Mouse (Mus musculus) liver, adult 2 months (tissue): ENCODE data around the gene Neto2. TPM values are rescaled to one million over a fixed set of nuclear protein-coding genes. Genes with fewer than 3 reads are reported as not detected.

Experiments
- DNase-seq: peaks from one replicate; pipeline ENCODE4 v3.0.0-alpha.2; 2011; ENCODE audit warnings: low read depth, low spot score; ENCODE audit errors: extremely low read depth
- H3K27ac ChIP-seq: fragments of 200-500 bp; replicated peaks from 2 replicates; pipeline ENCODE4 v1.5.1; 2012; ENCODE audit warnings: low read depth, mild to moderate bottlenecking, control low read depth, inconsistent platforms, low read length; ENCODE audit not compliant: insufficient read depth
- H3K27me3 ChIP-seq: fragments of 200-500 bp; 2 replicates; pipeline ENCODE4 v1.6.1; 2012; ENCODE audit warnings: mild to moderate bottlenecking, moderate library complexity, low read length, inconsistent platforms; ENCODE audit not compliant: control insufficient read depth, insufficient read depth
- H3K36me3 ChIP-seq: fragments of 200-500 bp; 2 replicates; pipeline ENCODE4 v1.6.1; 2012; ENCODE audit warnings: low read length, inconsistent platforms; ENCODE audit not compliant: control insufficient read depth, insufficient read depth
- H3K4me1 ChIP-seq: fragments of 200-500 bp; 2 replicates; pipeline ENCODE4 v1.6.1; 2011; ENCODE audit warnings: low read length; ENCODE audit not compliant: control insufficient read depth, insufficient read depth
- H3K4me3 ChIP-seq: fragments of 200-500 bp; 2 replicates; pipeline ENCODE4 v1.5.1; 2011; ENCODE audit warnings: low read depth, mild to moderate bottlenecking, control low read depth, low read length, moderate library complexity; ENCODE audit not compliant: insufficient read depth
- H3K79me2 ChIP-seq: fragments of 200-500 bp; 2 replicates; pipeline ENCODE4 v1.6.1; 2012; ENCODE audit warnings: inconsistent platforms, mild to moderate bottlenecking, low read length, moderate library complexity; ENCODE audit not compliant: control insufficient read depth, insufficient read depth
- H3K9ac ChIP-seq: fragments of 200-500 bp; 2 replicates; pipeline ENCODE4 v1.6.1; 2012; ENCODE audit warnings: low read depth, mild to moderate bottlenecking, control low read depth, inconsistent platforms, low read length
- CTCF ChIP-seq: fragments of 200-500 bp; IDR thresholded peaks from 2 replicates; pipeline ENCODE4 v1.5.1; 2011; ENCODE audit warnings: low read depth, low read length, control low read depth
- POLR2A ChIP-seq: fragments of 200-500 bp; IDR thresholded peaks from 2 replicates; pipeline ENCODE4 v1.6.1; 2011; ENCODE audit warnings: low read length, control low read depth; ENCODE audit not compliant: insufficient read depth; ENCODE audit errors: extremely low read depth
- WGBS: fragments of 180-500 bp; shearing (Covaris S2); methylation state at CpG from one replicate; pipeline ENCODE4 v1.1.7; 2018; 5-methylcytosine and 5-hydroxymethylcytosine counted together
- polyA plus RNA-seq: library from polyadenylated mRNA; depleted of rRNA; stranded (reverse); fragments of >200 nt; gene quantifications from 2 replicates; pipeline ENCODE4 v1.2.3, GENCODE M21; 2012; rRNA removed
- total RNA-seq: library from RNA; depleted of rRNA; stranded (reverse); fragments of >200 nt; gene quantifications from 2 replicates; pipeline ENCODE4 v1.2.3, GENCODE M21; 2014; rRNA removed

Gene Neto2
- total RNA-seq = 0.18 and 0.20 TPM in 2 replicates
- polyA plus RNA-seq = 0.02 TPM in 2 replicates

DNA sequence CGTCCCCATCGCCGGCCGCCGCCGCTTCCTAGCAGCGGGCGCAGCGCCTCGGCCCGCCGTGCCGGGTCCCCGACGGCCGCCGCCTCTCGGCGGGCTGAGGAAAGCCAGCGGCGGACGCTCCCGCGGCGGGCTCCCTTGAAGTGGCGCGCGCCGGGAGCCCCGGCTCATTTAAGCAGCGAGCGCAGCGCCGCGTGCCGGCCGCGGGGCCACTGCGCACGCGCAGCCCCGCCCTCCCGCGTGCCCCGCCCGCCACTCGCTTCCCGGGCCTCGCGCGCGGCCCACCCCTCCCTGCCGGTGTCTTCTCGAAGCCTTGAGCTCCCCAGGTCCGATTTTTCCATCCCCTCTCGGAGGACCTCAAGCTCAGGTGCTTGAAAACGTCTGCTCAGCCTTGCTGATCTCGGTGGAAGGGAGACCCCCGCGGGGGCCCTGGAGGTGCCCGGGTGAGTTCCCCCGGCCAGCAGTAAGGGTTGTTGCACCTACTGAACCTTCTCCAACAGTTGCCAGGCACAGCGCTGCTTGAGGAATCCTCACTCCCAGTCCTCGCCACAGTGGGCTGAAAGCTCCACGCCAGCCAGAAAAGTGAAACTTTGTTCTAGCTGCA, at the start of gene Neto2:
Neto2 (minus strand) TSS at position 174 of the 601 bp plus-strand sequence.
- no peak for TF ChIP-seq POLR2A
- no peak; the same call in 1 of the 2 replicates for TF ChIP-seq CTCF
- no peak within 1 kb of the TSS for H3K27ac ChIP-seq
- WGBS = 9% methylated on average over 47 of the region's 65 CpGs
- peak within 1 kb of the TSS; percentile 56 for H3K4me3 ChIP-seq
- H3K36me3 ChIP-seq = no peaks in the 10 kb centered on the region
- DNase-seq = no peak
- H3K9ac ChIP-seq = peak within 1 kb of the TSS; percentile 44
- H3K4me1 ChIP-seq = no peaks in the 10 kb centered on the region
- H3K79me2 ChIP-seq = no peaks in the 10 kb centered on the region
- peaks cover 14% of the 10 kb centered on the region for H3K27me3 ChIP-seq

DNA sequence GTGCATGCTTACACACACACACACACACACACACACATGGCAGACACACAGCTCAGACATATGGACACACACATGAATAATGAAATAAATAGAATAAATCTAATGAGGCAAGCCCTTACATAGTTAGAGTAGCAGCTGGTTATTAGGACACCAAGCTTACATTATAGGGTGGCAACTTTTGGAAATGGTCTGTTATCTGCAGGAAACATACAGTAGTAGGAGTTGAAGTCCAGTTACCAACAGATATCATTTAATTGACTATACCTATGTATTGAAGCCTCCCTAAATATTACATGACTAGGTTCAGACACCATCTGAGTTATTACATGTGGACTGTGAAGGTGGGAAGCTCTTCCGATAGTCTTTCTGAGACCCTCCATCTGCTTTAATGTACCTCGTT, 44.3 kb upstream of the Neto2 start:
- Histone ChIP-seq H3K36me3 (peaks cover 6% of the 10 kb centered on the region; the same call in 1 of the 2 replicates), H3K27me3 (no peaks in the 10 kb centered on the region), H3K27ac (no peak overlapping the region), H3K79me2 (no peaks in the 10 kb centered on the region), H3K4me1 (no peaks in the 10 kb centered on the region), H3K9ac (no peak overlapping the region), H3K4me3 (no peak overlapping the region)
- TF ChIP-seq CTCF = no peak
- TF ChIP-seq POLR2A = no peak
- 100% methylated on average over 2 of the region's 2 CpGs for WGBS
- DNase-seq = no peak

DNA sequence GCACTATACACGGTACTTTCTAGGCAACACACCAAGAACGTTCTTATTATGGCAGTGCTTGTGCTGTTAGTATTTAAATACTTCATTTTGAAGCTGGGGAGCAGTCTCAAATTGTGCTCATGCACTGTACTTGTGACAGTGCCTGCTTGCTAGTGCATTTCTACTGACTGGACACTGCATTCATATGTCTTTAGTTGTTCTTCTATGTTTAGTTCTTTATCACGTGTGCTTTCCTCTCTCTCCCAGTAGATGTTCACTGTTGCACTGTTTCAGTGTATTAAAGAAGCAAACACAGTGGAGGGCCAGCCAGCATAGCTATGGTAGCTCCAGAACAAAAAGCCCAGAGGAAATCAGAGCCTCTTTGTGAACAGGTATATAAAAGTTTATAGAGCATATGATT, 29.8 kb upstream of the Neto2 start:
- H3K27ac ChIP-seq = no peak overlapping the region
- 90% methylated on average over 3 of the region's 3 CpGs for WGBS
- DNase-seq = no peak

DNA sequence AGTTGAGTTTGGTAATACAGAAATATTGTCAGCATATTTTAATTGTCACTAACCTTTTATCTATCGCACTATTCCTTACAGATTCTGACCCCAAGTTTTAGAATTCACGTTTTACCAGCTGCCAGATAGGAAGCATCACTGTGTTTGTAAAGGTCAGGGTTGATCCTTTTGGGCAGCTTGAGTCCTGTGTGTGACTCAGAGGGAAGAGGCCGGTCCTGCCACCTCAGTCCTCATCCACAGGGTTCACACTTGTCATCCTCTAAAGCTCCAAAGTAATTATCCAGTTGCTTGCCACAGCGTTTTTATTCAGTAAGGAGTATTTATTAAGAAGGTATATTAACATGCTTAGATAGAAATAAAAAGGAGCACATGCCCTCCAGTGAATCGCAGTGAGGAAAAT, 16.5 kb upstream of the Neto2 start:
- H3K79me2 ChIP-seq = no peaks in the 10 kb centered on the region
- H3K27ac ChIP-seq = no peak overlapping the region
- peaks cover 11% of the 10 kb centered on the region for H3K36me3 ChIP-seq
- H3K4me3 ChIP-seq = no peak overlapping the region
- no peak for DNase-seq
- no peak overlapping the region for H3K9ac ChIP-seq
- TF ChIP-seq POLR2A (no peak), CTCF (no peak)
- no peaks in the 10 kb centered on the region for H3K27me3 ChIP-seq
- WGBS = 85% methylated on average over 5 of the region's 5 CpGs
- H3K4me1 ChIP-seq = no peaks in the 10 kb centered on the region

More for the DNA sequence above, 29.8 kb upstream of the Neto2 start:
- Histone ChIP-seq H3K9ac (no peak overlapping the region), H3K4me3 (no peak overlapping the region), H3K4me1 (no peaks in the 10 kb centered on the region), H3K27me3 (no peaks in the 10 kb centered on the region), H3K36me3 (peaks cover 28% of the 10 kb centered on the region), H3K79me2 (no peaks in the 10 kb centered on the region)
- no peak for TF ChIP-seq CTCF
- no peak for TF ChIP-seq POLR2A

DNA sequence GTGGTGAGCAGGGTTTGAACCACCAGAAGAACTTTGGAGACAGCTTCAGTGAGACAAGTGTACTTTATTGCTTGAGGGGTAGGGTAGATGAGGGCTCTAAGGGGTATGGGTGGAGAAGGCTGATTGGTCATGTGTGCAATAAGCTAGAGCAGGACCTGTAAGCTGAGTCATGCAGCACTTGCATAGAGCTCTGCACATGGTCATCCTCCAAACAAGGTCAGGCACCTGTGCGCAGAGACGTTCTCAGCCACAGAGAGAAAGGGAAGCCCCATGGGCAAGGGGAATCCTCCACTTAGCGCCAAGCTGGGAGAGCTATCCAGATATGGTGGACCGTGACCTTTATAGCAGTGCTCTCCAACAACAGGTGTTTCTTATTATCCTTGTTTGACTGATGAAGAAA, 16.0 kb upstream of the Neto2 start:
- no peak overlapping the region for H3K9ac ChIP-seq
- H3K4me1 ChIP-seq = no peaks in the 10 kb centered on the region
- peaks cover 8% of the 10 kb centered on the region for H3K36me3 ChIP-seq
- no peak overlapping the region for H3K4me3 ChIP-seq
- H3K27ac ChIP-seq = no peak overlapping the region
- H3K79me2 ChIP-seq = no peaks in the 10 kb centered on the region
- H3K27me3 ChIP-seq = no peaks in the 10 kb centered on the region
- 92% methylated on average over 4 of the region's 4 CpGs for WGBS
- TF ChIP-seq CTCF = no peak
- no peak for TF ChIP-seq POLR2A
- DNase-seq = no peak

DNA sequence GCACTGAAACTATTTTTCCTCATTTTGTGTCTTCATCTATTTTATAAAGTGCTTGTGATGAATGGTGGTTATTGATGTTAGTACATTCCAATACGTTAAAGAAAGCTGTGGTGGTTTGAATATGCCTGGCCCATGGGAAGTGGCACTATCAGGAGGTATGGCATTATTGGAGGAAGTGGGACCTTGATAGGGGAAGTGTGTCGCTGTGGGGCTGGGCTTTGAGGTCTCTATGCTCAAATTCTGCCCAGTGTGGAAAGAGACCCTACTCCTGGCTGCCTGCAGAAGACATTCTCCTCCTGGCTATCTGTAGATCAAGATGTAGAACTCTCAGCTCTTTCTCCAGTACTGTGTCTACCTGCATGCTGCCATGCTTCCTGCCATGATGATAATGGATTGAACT, 6.3 kb upstream of the Neto2 start:
- 69% methylated on average over 2 of the region's 2 CpGs for WGBS

More for the DNA sequence above, 6.3 kb upstream of the Neto2 start:
- Histone ChIP-seq H3K9ac (no peak overlapping the region), H3K4me3 (no peak overlapping the region), H3K36me3 (no peaks in the 10 kb centered on the region), H3K79me2 (no peaks in the 10 kb centered on the region), H3K27ac (no peak overlapping the region), H3K4me1 (no peaks in the 10 kb centered on the region), H3K27me3 (no peaks in the 10 kb centered on the region)
- no peak for TF ChIP-seq POLR2A
- no peak for TF ChIP-seq CTCF
- DNase-seq = no peak
